Mouse (Mus musculus) kidney, adult 8-10 months (tissue): ENCODE data around the gene Dmd.

Experiments used
- DNase-seq, 2 experiments: peaks; one replicate each; pipeline ENCODE4 v3.0.0; 2022

Gene Dmd

DNA sequence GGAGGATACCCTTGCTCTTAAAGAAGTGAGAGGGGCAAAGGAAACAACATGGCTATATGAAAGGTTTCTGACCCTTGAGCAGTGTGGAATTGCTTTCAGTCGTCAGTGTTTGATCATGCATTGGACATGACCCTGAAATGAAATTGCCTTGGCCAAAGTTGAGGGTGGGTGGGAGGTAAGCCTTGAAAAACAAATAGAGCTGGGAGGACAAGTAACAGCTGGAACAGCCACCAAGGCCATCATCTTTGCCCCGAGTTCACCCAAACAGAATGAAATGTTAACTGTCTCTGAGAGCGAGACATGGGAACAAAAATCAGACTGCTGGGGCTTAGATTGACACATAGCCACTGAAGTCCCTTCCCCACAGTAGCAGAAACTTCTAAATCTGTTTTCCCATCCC lies 2100.9 kb downstream of the Dmd start:
- DNase-seq = no peak

GRCm38 (mm10) chrX:85073602-85074001 lies 2124.9 kb downstream of the Dmd start:
- DNase-seq = no peak

DNA sequence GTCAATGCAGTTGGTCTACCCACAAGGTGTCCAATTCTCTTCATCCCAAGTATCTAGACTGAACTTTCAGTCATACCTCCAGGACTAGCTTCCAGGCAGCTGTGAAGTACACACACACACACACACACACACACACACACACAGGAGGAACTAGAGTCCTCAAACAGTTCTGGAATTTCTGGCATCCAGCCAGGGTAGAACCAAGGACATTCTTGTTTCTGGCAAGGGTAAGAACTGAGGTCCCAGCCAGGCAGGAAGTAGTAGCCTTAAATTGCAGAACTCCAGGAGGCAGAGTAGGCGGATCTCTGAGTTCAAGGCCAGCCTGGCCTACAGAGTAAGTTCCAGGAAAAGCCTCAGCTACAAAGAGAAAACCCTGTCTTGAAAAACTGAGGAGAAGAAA lies 2128.2 kb downstream of the Dmd start:
- peak; percentile 27 to 30 for DNase-seq

DNA sequence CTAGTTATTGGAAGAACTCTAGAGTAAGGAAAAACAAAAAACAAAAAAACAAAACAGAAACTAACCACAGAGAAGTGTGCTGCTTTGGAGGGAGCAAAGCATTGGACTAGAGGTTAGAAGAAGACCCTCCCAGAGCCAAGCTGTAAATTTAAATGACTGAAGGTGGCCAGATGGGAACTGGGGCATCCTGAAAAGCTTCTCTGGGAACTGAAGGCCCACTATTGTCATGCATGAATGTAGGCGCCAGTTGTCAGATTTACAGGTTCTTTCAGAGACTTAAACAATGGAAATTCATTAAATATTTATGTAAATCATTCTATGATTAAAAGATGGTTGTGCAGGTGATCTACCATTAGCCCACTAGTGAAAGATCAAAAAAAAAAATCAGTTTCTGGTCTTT lies 2128.9 kb downstream of the Dmd start:
- DNase-seq = no peak

DNA sequence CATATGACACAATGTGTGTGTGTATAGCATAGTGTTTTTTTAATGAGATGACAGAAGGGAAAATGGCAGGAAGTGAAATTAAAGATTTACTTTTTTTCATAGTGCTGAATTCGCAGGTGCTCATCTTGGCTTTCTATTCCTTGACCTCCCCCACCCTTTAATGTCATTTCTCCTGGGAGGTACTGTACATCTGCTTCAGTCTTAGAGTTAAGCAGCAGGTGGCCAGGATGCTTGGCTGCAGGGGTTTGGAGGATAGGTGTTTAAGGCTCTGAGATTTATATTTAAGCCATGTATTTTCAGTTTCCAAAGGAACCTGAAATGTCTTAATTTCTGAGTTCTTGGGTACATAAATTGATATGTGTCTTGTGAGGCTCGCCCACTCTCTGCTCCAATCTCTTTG lies 2130.5 kb downstream of the Dmd start:
- DNase-seq = no peak

GRCm38 (mm10) chrX:85084237-85085153 lies 2135.8 kb downstream of the Dmd start:
- no peak for DNase-seq

- no peak for DNase-seq
Measured at GRCm38 (mm10) chrX:85089506-85089905, 2140.8 kb downstream of the Dmd start.

DNA sequence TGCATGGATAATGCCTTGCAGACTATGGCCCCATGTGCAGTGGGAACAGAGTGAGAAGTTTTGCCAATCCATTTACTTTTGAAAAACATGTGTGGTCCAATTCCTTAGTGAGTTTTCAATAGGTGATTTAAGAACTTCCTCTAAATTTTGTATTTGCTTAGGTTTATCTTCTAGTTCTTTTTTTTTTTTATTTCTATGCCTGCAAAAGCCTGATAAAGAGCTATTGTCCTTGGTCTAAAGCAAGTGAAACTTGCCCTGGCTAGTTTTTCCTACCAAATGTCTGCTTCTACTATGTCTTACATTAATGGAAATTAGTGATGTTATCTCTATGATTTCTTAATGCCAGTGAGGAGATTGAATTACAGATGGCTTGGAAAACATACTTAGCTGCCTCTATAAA lies 2144.7 kb downstream of the Dmd start:
- no peak for DNase-seq

DNA sequence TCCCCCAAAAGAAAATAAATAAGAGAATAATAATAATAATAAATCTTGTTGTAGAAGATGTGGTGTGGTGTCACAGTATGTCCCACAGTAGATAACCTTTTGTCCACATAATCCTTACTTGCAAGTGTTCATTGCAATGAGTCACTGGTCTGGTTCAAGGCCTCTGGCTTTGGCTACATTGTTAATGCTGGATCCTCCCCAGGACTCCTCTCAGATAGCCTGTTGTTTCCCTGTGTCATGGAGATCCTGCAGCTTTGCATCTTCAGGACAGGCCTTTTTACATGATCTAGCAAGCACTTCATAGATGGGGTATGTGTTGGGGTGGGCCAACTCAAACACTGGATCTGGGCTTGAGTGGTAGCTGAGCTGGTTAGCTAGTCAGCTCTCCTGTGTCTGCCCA lies 2150.0 kb downstream of the Dmd start:
- DNase-seq = no peak

DNA sequence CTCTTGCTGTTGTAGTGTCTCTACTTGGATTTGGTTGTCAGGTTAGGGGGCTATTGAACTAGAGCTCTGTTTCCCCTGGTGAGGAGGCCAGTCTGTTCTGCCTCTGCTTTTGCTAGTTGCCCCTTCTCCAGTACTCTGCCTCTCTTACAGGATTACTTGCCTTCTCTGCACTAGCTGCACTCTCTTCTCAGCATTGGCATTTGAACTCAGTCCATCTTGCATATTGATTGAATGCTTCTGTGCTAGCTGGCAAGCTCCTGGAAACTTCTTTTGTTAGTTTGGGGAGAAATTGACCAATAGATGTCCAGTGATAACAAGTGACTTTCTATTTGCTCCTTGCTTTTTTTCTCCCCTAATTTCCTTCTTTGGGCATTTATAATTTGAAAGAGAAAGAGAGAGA lies 2163.7 kb downstream of the Dmd start:
- DNase-seq = no peak

DNA sequence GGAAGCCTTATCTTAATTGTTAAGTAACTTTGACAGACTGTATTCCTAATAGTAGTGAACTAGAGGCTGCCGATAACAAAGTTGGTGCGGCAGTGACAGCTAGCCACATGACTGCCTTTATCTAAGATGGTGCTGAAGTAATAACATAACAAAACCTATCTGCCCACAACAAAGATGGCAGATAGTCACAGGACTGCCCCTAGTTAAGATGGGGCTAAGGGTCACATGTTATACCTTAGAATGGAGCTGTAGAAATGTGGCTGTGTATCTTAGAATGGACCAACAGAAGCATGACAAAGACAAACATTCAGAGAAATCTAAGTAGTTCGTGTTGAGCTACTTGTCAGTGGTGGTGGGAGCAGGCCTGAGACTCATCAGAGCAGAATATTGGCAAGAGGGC lies 2184.0 kb downstream of the Dmd start:
- no peak for DNase-seq

DNA sequence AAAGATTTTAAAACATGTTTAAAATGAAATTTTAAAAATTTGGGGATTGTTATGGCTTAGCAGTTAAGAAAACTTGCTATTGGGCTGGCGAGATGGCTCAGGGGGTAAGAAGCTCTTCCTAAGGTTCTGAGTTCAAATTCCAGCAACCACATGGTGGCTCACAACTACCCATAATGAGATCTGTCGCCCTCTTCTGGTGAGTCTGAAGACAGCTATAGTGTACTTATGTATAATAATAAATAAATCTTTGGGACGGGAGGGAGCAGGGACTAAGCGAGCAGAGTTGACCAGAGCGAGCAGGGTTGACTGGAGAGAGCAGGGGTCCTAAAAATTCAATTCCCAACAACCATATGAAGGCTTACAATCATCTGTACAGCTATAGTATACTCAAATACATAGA lies 2188.6 kb downstream of the Dmd start:
- DNase-seq = no peak

DNA sequence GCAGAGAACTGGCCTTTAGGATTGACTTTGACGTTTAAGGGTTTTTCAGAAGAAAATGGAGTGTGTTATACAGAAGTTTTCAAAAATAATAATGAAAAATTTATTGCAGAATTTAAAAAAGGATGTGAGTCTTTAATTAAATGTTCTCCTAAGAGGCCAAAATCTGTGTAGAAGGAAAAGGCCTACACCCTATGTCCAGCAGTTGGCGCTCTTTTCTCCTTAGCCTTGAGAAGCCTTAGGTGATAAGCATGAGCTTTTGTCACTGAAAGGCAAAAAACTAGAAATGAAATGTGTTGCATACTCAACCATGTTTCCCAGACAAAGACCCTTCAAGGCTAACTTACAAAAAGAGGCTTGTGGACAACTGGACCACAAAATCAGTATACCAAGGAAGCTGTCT lies 2222.6 kb downstream of the Dmd start:
- DNase-seq = no peak

DNA sequence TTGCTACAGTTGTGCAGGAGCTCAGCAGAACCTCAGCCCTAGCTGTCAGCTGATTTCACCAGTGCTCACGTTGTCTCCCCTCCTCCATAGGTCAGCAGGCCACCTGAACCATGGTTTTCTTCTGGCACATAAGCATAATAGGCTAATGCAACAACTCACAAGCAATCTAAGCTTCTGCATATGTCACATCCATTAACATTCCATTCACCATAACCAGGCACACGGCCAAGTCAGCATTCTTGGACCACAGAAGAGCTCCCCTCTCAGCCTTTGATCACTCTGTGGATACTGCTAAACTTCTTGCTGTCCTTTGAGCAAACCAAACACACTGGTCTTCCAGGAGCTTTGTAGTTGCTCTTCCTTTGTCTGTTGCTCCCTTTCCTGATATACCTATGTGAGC lies 2238.9 kb downstream of the Dmd start:
- DNase-seq = no peak

- no peak for DNase-seq
Measured at GRCm38 (mm10) chrX:85193856-85194255, 2245.2 kb downstream of the Dmd start.

DNA sequence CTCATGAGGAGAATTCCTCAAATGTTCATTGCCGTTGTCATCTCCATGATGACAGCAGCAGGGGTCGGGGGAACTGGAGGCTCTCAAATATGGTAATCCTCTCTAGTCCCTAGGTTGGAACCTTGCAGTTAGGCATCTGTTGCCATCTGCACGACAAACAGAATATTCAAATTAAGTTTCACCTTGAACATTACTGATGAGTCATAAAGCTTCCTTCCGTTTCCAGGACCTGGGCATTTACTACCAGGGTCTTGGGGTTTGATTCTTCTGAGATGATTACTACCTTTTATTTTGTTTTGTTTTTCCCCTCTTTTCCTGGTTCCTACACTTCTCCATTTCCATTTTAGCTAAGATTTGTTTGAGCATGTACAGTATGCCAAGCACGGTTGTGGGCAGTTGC lies 2249.0 kb downstream of the Dmd start:
- no peak for DNase-seq

GRCm38 (mm10) chrX:85199398-85199797 lies 2250.7 kb downstream of the Dmd start:
- DNase-seq = peak in 1 of 2 experiments; percentile 3

- no peak for DNase-seq
Measured at GRCm38 (mm10) chrX:85207001-85207400, 2258.3 kb downstream of the Dmd start.

DNA sequence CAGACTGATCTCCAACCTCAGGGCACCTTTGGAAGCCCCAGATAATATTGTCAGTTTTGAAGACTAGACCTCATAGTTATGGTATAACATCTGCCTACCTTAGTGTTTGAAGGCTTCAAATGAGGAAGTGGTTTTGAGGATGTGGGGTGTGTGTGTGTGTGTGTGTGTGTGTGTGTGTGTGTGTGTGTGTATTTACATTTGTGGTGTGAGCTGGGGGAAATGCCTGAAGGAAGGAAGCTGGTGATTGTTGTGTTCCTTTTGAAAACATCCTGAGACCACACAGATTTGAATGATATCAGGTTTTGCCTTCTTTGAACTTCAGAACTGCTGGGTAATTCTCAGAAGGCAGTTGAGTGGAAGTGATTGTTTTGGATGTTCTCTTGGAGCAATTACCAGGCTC lies 2278.2 kb downstream of the Dmd start:
- DNase-seq = no peak

- no peak for DNase-seq
Measured at GRCm38 (mm10) chrX:85249379-85249778, 2300.7 kb downstream of the Dmd start, which contains the start of gene Fthl17a. Gene Fthl17a (plus strand): TSS chrX:85249679.
